Mouse (Mus musculus) bone marrow macrophage, adult 2 months (primary cell): ENCODE measurements around the gene Klhl5.

Experiments used
- CTCF ChIP-seq: IDR thresholded peaks from 2 replicates; pipeline ENCODE4 v1.5.1; 2012; ENCODE audit warnings: low read depth, mild to moderate bottlenecking, low read length, moderate library complexity
- POLR2A ChIP-seq: IDR thresholded peaks from 2 replicates; pipeline ENCODE4 v1.6.1; 2012; ENCODE audit warnings: mild to moderate bottlenecking, low read depth, low read length, borderline replicate concordance

DNA sequence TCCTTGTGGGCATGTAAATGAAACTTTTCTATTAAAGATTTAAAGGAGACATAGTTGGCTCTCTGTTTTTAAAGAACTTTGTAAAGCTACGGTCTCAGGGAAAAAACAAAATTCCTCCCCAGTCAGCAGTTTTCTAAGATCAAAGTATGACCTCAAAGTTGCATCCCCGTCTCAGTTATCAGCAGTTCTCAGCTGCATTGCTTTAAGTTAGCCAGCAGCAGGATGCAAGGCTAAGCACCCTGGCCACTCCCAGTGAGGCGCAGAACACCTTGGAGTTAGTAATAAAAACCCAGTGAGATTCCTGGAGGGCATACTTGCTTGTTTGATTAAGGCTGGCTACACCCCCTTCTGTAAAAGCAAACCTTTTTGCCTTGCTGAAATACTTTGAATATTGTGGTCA, 30.6 kb upstream of the Klhl5 start:
- TF ChIP-seq POLR2A (no peak), CTCF (no peak)
